ENCODE assay signal across 7 mouse cellular contexts in the genomic region with DNA sequence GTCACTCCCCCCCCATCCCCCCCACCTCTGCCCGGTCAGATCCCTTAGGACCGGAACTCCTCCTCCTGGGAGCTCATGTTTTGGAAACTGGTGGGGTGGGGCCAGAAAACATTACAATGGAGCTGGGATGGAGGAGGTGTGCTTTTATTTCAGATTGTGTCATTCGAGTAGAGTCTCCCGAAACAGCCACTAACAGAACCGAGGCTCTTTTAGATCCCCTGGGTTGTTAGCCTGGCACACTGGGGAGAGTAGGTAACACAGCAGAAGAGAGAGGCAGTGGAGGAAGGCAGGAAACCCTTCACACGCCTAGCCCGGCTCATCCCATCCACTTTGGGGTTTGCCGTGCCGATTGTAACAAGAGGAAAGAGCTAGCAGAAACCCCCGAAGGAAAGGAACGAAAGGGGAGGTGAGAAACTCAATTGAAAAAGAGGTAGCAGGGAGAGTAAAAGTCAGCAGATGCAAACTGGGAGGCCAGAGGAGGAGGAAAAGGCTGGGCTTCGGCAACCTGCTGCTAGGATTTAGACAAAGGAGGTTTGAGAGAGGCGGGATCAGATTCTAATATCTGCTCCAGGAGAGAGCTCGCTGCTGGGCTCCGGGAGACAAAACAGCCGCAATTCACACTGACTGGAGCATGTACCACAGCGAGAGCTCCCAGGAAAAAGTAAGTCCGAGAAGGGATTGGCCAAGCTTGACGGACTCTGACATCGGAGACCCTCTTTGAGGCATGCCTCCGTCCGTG. TPM values are rescaled to one million over a fixed set of nuclear protein-coding genes. Genes with fewer than 3 reads are reported as not detected.
DNase-seq lines count a peak whose midpoint lies in the region; ATAC-seq lines count a peak whose summit lies in the region.

No protein-coding gene starts in this region.

- H3K9ac ChIP-seq in midbrain, embryonic 11.5 days (ENCODE audit: low read length), result peak overlapping the region; percentile 65

- peak overlapping the region; percentile 58 for H3K4me2 ChIP-seq in midbrain, embryonic 11.5 days

- under 1% methylated on average over 22 of the region's 22 CpGs for WGBS in midbrain, embryonic 11.5 days

- H3K27ac ChIP-seq in midbrain, embryonic 11.5 days (ENCODE audit: low read depth, low read length), result no peak overlapping the region; the same call in 1 of the 2 replicates

- DNase-seq in 416B (ENCODE audit: low read depth) (peak; percentile 33), R1 (ENCODE audit: low read depth, low spot score) (peak; percentile 97)
- DNase-seq in kidney, postnatal 14 days, result peak; percentile 49
- peak; percentile 96 for DNase-seq in midbrain, embryonic 11.5 days (ENCODE audit: low spot score, missing footprints)
- no peak for DNase-seq in left cerebral cortex, postnatal 4 days

- no peaks in the 10 kb centered on the region for H3K9me3 ChIP-seq in midbrain, embryonic 11.5 days (ENCODE audit: control insufficient read depth, low read length)

- 0 out of 2 replicates have a peak, but pooled peaks have one; percentile 11 for ATAC-seq in granulocyte monocyte progenitor cell, adult 5-6 weeks (replicated peaks; ENCODE audit: poor library complexity, severe bottlenecking)
- peak; percentile 61; the same call in 1 of the 2 replicates for ATAC-seq in midbrain, embryonic 11.5 days (ENCODE audit: low FRiP score)
- no peak for ATAC-seq in erythroid progenitor cell, adult 5-6 weeks (replicated peaks; ENCODE audit: low FRiP score, poor library complexity, severe bottlenecking)

- intact Hi-C loops in left cerebral cortex, postnatal 4 days (cut with DNase I), result no loop called here

- peak overlapping the region; percentile 29 for H3K4me3 ChIP-seq in midbrain, embryonic 11.5 days (ENCODE audit: low read depth, low read length)

- H3K4me1 ChIP-seq in midbrain, embryonic 11.5 days (ENCODE audit: control insufficient read depth, insufficient read depth, low read length), result peaks cover 7% of the 10 kb centered on the region

- H3K27me3 ChIP-seq in midbrain, embryonic 11.5 days (ENCODE audit: control insufficient read depth, insufficient read depth, low read length), result no peaks in the 10 kb centered on the region; the same call in 1 of the 2 replicates

- H3K36me3 ChIP-seq in midbrain, embryonic 11.5 days (ENCODE audit: control insufficient read depth, insufficient read depth, low read length), result no peaks in the 10 kb centered on the region

RNA-seq across cellular contexts. Expression of gene Gcnt2, which starts 27.3 kb away (rescaled TPM):
- total RNA-seq in granulocyte monocyte progenitor cell, adult 5-6 weeks (2014; fragmentation: Nextera tagmentation), result 14.8 and 36.7 TPM in 2 replicates
- total RNA-seq in granulocyte monocyte progenitor cell, adult 5-6 weeks (2017), result 8.4 and 8.9 TPM in 2 replicates
- 4.0 and 5.3 TPM in 2 replicates for polyA plus RNA-seq in midbrain, embryonic 11.5 days (2014; fragmentation: Nextera tagmentation; extraction: Ambion mirVana)
- 6.1 and 7.1 TPM in 2 replicates for total RNA-seq in erythroid progenitor cell, adult 5-6 weeks (2015; ENCODE audit: low replicate concordance)
- total RNA-seq in erythroid progenitor cell, adult 5-6 weeks (2017; ENCODE audit: low replicate concordance), result 1.4 and 1.9 TPM in 2 replicates
- total RNA-seq in left cerebral cortex, postnatal 4 days (2021), result 10 to 100 TPM; 10.7 to 11.7 TPM
